Mouse (Mus musculus) gastrocnemius, postnatal 25 days (tissue): Measurements from ENCODE around the gene Srgap1. TPM values are rescaled to one million over a fixed set of nuclear protein-coding genes. Genes with fewer than 3 reads are reported as not detected.
"Not testable (repeated sequence)": the region's sequence is repeated elsewhere in the genome, so short reads cannot be mapped to it uniquely, and the experiment has no call there.

Source experiments
- DNase-seq: peaks from one replicate; pipeline ENCODE4 v3.0.0; 2022
- total RNA-seq, 2 experiments: library from RNA; stranded (reverse); gene quantifications; 1 replicate in 1 of 2; 2 replicates in 1 of 2; pipeline ENCODE4 v1.2.3; 2021

The Srgap1 gene
- total RNA-seq, 2 experiments from 2014 or later: 1.4 to 1.7 TPM

- no peak for DNase-seq
These were observed 224.4 kb downstream of the Srgap1 start for GRCm38 (mm10) chr10:121822674-121823073.

DNA sequence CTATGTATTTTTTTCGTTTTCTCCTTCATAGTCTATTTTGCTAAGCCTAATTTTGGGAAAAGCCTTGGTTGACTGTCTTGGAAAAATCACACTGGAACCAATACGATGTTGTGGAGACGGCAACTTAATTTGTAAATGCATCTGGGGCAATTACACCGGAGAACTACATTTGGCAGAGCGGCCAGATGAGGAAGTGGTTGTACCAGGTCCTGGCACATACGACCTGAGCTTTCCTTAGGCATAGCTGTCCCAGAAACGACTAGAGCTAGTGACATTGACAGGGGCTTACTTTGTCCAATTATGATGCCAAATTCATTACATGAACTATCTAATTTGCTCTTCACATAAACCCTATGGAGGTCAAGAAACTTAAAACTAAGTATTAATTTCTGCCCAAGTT is 226.3 kb downstream of the Srgap1 start:
- DNase-seq: no peak

DNA sequence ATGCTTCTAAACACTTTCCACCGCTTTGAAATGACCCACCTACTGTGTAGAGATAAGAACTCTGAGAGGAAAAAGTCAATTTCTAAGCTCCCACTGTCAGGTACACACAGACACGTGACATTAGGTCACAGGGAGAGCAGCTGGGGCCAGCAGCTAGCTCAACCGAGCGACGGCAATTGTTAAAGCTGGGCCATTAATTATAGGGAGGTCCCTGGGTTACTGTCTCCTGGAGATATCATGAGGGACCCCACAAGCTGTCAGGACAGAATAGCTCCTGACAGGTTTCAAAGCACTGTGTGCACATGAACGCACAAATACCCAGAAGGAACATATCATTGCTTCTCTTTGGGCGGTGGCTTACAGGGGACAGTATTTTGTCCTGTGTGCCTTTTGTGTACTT is 229.1 kb downstream of the Srgap1 start:
- no peak for DNase-seq

DNA sequence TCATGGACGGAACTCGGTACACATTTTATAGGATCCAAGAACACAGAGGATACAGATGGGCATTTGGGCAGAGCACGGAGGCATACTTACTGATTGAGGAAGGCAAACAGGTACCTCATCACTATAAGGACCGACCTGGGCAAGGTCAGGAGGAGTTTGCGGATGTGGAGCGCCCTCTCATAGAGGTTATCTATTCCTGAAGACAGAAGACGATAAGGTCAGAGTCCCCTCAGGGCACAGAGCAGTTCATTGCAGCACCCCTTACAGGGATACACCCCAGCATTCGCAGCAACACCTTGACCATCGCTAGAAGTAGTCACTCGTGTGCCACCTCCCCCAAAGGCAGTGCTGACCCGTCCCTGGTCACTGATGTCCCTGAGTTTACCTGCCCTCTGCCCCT is 239.3 kb downstream of the Srgap1 start:
- DNase-seq: no peak

GRCm38 (mm10) chr10:121806806-121807205 is 240.3 kb downstream of the Srgap1 start:
- DNase-seq: no peak

GRCm38 (mm10) chr10:121805933-121806341 is 241.2 kb downstream of the Srgap1 start:
- DNase-seq: no peak

DNA sequence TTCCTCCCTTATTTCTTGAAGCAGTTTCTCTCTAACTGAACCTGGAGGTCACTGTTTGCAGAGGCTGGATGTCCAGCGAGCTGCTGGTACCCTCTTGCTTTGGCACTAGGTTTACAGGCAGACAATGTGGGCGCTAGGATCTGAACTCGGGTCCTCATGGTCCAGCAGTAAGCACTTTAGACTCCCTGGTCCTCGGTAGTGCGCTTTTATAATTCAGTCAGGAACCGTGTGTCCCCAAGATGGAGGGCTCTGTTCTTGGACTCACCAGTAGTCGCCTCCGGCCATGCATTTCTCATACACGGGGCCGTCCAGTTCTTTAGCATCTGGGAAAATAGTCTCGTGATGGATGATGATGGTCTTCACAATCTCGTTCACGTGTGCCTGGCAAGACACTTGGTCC is 242.6 kb downstream of the Srgap1 start:
- no peak for DNase-seq

- no peak for DNase-seq
These were observed 247.1 kb downstream of the Srgap1 start for GRCm38 (mm10) chr10:121800041-121800440.

- DNase-seq: no peak
These were observed 250.9 kb downstream of the Srgap1 start for GRCm38 (mm10) chr10:121796027-121796802.

DNA sequence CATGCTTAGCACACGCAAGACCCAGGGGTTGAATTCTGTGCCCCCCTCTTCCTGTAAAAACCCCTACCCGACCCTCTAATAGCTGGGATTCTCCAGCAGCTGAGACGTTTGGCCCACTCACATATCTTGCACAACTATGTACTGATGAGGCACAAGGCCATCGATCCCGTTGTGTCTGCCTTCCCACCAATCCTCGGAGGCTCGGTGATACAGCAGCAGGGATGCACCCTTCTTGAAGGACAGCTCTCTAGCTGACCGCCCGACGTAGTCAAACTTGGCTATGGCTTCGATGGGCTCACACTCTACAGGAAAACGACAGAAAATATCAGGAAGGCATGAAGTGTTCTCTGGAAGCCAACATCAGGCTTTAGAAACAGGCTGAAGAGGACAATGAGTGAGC is 252.6 kb downstream of the Srgap1 start:
- DNase-seq: no peak

DNA sequence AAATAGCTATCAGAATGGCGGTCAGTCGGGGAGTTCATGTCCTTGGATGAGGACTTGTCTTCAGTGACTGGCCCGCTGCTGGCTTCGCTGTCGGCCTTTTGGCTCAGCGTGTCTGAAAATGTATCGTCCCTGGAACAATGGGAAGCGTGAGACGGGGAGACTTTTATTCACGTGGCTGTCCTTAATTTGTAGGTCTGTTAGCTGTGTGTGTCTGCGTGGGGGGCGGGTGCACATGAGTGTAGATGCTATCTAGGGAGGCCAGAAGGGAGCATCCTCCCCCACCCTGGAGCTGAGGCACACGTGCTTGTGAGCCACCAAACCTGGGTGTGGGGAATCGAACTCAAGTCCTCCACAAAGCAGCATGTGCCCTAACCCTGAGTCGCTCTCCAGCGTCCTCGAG is 254.5 kb downstream of the Srgap1 start:
- no peak for DNase-seq

DNA sequence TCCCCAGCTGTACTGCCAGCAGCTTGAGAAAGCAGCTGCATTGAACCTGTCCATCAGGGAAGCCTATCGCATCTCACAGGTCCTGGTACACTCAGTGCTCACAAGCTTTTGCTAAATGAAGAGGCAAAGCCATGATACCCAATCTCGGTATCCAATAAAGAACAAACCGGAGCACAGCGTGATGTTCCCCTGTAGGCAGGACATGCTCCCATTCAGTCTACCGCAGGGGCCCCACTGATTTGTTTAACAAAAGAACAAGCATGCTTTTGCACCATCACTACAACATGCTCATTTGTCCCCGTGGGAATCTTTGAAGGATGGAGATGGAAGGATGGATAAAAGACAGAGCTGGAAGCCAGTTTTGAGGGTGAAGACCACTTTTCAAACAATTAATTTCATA is 257.0 kb downstream of the Srgap1 start:
- DNase-seq: no peak

GRCm38 (mm10) chr10:121788536-121788935 is 258.6 kb downstream of the Srgap1 start:
- no peak for DNase-seq

DNA sequence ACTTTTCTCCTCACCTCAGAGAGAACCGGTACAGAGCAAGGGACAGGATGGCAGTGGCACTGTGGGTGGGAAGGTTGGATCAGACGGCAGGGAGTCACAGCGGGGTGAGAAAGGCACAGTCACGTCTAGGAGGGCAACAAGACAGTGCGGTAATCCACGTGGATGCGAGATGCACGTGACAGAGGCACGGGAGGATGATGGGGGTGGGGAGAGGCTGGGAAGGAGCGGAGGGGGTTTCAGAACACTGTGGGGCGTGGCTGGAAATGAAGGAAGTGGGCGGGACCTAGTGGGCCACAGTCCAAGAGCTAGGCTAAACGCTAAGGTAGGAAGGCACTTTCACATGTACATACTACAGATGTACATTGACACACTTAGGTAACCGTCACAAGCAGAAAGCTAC is 266.0 kb downstream of the Srgap1 start:
- DNase-seq: no peak

- DNase-seq: no peak
These were observed 271.1 kb downstream of the Srgap1 start for GRCm38 (mm10) chr10:121775990-121776389.

GRCm38 (mm10) chr10:121773813-121774212 is 273.3 kb downstream of the Srgap1 start:
- no peak for DNase-seq

DNA sequence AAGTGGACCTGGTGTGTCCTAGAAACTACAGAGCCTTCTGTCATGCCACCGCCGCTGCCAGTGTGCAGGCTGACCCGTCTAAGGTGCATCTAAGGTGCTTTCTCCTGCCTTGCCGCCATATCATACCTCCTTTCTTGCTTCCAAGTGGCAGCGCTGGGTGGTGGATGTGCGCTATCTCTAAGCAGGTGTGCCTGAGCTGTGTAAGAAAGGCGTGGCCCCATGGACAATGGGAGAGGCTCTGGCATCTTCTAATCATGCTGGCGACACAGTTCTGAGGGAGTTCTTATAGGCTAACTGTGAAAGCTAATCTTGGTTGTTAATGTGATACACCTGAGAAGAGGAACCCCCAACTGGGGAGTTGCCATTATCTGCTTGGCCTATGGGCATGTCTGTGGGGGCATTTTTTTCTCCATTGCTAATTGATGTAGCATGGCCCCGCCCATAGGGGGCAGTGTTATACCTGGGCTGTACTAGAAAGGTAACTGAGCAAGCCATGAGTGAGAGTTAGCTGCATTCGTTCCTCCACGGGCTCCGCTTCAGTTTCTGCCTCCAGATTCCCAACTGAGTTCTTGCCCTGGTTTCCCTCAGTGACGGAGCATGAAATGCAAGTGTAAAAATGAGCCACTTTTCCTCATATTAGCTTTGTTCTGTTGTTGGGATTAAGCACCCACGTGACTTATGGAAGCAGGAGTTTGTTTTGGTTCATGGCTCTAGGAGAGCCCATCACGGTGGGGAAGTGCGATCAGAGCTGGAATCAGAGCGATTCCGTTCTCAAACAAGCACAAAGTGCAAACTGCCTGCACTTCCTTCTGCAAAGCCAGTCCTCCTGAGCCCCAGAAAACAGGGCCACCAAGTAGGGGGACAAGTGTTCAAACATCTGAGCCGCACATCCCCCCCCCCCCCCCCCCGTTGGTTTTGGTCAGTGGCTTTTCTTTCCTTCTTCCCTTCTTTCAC is 276.2 kb downstream of the Srgap1 start:
- DNase-seq: no peak

- no peak for DNase-seq
These were observed 277.4 kb downstream of the Srgap1 start for GRCm38 (mm10) chr10:121769711-121770110.

DNA sequence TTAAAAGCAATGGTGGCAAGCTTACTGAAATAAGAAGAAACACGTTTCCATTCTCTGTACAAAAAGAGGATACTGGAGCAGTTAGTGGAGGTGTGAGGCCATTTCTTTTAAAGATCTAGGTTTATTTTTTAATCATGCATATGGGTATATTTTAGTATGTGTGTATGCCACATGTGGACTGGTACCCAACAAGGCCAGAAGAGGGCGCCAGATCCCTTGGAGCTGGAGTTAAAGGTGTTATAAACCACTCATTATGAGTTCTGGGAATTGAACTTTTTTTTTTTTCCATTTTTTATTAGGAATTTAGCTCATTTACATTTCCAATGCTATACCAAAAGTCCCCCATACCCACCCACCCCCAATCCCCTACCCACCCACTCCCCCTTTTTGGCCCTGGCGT is 279.8 kb downstream of the Srgap1 start:
- DNase-seq: not testable (repeated sequence)

DNA sequence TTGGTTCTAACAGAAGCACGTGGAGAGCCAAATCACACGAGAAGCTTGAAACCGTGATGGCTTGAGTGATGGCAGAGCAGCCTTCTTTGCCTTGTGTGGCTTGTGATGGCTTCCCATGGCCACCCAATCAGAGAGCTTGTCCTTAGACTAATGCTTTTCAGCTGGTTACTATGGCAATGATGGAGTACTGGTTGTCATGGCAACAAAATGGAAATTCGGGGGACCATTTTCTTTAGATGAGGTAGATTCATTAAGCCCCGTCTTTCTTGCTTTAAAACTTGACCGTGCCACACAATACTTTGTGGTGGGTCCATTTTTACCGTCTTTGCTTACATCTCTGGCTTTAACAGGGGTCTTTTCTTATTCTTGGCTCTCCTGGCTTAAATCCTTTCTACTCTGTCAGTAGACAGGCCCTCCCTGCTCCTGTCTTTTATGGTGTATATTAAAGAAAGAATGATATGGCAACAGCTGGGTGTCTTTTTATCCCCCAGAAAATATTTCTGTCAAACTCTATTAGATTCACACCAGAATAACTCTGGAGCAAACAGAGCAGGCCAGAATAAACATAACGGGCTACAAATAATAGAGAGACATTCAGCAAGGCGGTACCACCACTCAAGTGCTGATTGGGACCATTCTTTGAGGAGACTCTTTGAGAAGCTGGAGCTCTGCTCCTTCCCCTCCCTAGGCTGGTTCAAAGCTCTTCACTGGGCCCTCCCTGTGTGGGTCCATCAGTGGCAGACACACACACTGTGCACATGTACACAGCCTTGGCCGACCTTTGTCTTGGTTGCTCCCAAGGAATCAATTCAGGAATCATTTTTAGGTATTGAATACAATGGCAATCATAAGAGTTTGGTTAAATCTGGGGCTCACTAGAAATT is 281.7 kb downstream of the Srgap1 start:
- DNase-seq: no peak

GRCm38 (mm10) chr10:121764469-121765173 is 282.5 kb downstream of the Srgap1 start:
- DNase-seq: no peak

DNA sequence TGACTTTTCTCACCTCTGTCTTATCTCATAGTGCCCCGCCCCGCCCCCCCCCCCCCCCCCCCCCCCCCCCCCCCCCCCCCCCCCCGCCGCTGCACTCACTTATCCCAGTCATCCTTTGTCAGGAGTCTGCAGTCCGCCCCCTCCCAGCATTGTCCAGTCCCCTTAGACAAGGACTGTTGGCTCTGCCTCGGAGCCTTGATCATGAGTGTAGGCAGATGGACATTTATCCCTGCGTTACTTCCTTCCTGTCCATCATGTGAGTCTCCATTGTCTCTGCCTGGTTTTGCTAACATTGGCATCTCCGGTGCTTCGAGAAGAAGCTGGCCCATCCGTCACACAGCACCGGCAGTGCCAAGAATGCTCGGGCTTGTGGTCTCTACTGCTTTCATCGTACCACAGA is 283.9 kb downstream of the Srgap1 start:
- no peak for DNase-seq
